Mouse (Mus musculus) liver, adult 2 months (tissue): ENCODE results near the gene Olfr432. TPM values are rescaled to one million over a fixed set of nuclear protein-coding genes. Genes with fewer than 3 reads are reported as not detected.

Experiments
- DNase-seq: peaks from one replicate; pipeline ENCODE4 v3.0.0-alpha.2; 2011; ENCODE audit warnings: low read depth, low spot score; ENCODE audit errors: extremely low read depth
- H3K27ac ChIP-seq: fragments of 200-500 bp; replicated peaks from 2 replicates; pipeline ENCODE4 v1.5.1; 2012; ENCODE audit warnings: low read depth, mild to moderate bottlenecking, control low read depth, inconsistent platforms, low read length; ENCODE audit not compliant: insufficient read depth
- H3K27me3 ChIP-seq: fragments of 200-500 bp; 2 replicates; pipeline ENCODE4 v1.6.1; 2012; ENCODE audit warnings: mild to moderate bottlenecking, moderate library complexity, low read length, inconsistent platforms; ENCODE audit not compliant: control insufficient read depth, insufficient read depth
- H3K36me3 ChIP-seq: fragments of 200-500 bp; 2 replicates; pipeline ENCODE4 v1.6.1; 2012; ENCODE audit warnings: low read length, inconsistent platforms; ENCODE audit not compliant: control insufficient read depth, insufficient read depth
- H3K4me1 ChIP-seq: fragments of 200-500 bp; 2 replicates; pipeline ENCODE4 v1.6.1; 2011; ENCODE audit warnings: low read length; ENCODE audit not compliant: control insufficient read depth, insufficient read depth
- H3K4me3 ChIP-seq: fragments of 200-500 bp; 2 replicates; pipeline ENCODE4 v1.5.1; 2011; ENCODE audit warnings: low read depth, mild to moderate bottlenecking, control low read depth, low read length, moderate library complexity; ENCODE audit not compliant: insufficient read depth
- H3K79me2 ChIP-seq: fragments of 200-500 bp; 2 replicates; pipeline ENCODE4 v1.6.1; 2012; ENCODE audit warnings: inconsistent platforms, mild to moderate bottlenecking, low read length, moderate library complexity; ENCODE audit not compliant: control insufficient read depth, insufficient read depth
- H3K9ac ChIP-seq: fragments of 200-500 bp; 2 replicates; pipeline ENCODE4 v1.6.1; 2012; ENCODE audit warnings: low read depth, mild to moderate bottlenecking, control low read depth, inconsistent platforms, low read length
- CTCF ChIP-seq: fragments of 200-500 bp; IDR thresholded peaks from 2 replicates; pipeline ENCODE4 v1.5.1; 2011; ENCODE audit warnings: low read depth, low read length, control low read depth
- POLR2A ChIP-seq: fragments of 200-500 bp; IDR thresholded peaks from 2 replicates; pipeline ENCODE4 v1.6.1; 2011; ENCODE audit warnings: low read length, control low read depth; ENCODE audit not compliant: insufficient read depth; ENCODE audit errors: extremely low read depth
- WGBS: fragments of 180-500 bp; shearing (Covaris S2); methylation state at CpG from one replicate; pipeline ENCODE4 v1.1.7; 2018; 5-methylcytosine and 5-hydroxymethylcytosine counted together
- polyA plus RNA-seq: library from polyadenylated mRNA; depleted of rRNA; stranded (reverse); fragments of >200 nt; gene quantifications from 2 replicates; pipeline ENCODE4 v1.2.3, GENCODE M21; 2012; rRNA removed
- total RNA-seq: library from RNA; depleted of rRNA; stranded (reverse); fragments of >200 nt; gene quantifications from 2 replicates; pipeline ENCODE4 v1.2.3, GENCODE M21; 2014; rRNA removed

Olfr432 gene
- total and polyA plus RNA-seq, 2 experiments = not detected

- H3K27ac ChIP-seq = no peak within 1 kb of the TSS
- no peaks in the 10 kb centered on the region for H3K36me3 ChIP-seq
- no peaks in the 10 kb centered on the region for H3K4me1 ChIP-seq
- no peaks in the 10 kb centered on the region for H3K79me2 ChIP-seq
- H3K4me3 ChIP-seq = no peak within 1 kb of the TSS
- no peak within 1 kb of the TSS for H3K9ac ChIP-seq
- WGBS = 82% methylated on average over 1 of the region's 1 CpGs
- TF ChIP-seq CTCF (no peak), POLR2A (no peak)
- no peaks in the 10 kb centered on the region for H3K27me3 ChIP-seq
- no peak for DNase-seq
Observed at GRCm38 (mm10) chr1:174096591-174096990, 47.6 kb downstream of the Olfr432 start, which contains the start of gene Olfr427. Gene Olfr427 (plus strand): TSS chr1:174096891.

DNA sequence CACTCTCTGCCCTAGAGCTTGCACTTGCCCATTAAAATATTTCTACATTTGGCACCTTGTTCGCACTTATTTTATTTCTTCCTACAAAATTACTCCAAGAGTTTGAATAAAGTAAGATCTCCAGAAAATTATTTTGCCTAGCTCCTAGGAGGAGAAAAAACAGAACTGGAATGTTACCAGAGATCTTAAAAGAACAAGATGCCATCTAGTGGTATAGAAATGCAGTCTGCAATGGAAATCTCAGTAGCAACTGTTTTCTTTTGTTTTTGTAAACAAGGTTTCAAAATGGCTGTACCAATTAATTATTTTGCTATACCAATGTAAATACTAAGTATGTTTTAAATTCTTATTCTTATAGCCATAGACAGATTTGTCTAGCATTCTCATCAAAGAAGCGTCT is 54.7 kb downstream of the Olfr432 start:
- Histone ChIP-seq H3K79me2 (no peaks in the 10 kb centered on the region), H3K36me3 (no peaks in the 10 kb centered on the region), H3K4me1 (no peaks in the 10 kb centered on the region), H3K27me3 (no peaks in the 10 kb centered on the region), H3K9ac (no peak overlapping the region), H3K27ac (no peak overlapping the region), H3K4me3 (no peak overlapping the region)
- WGBS = 53% methylated on average over 2 of the region's 2 CpGs
- DNase-seq = peak; percentile 1
- TF ChIP-seq CTCF (no peak), POLR2A (no peak)

Other genes starting within 250 kb of the Olfr432 start
- gene Ifi211, start 136.2 kb upstream of the Olfr432 start, total RNA-seq = 2.2 and 3.9 TPM in 2 replicates
- gene Ifi211, start 136.2 kb upstream of the Olfr432 start, polyA plus RNA-seq = 0.14 and 0.27 TPM in 2 replicates
- gene Mndal, start 106.7 kb upstream of the Olfr432 start, total RNA-seq = 8.4 and 10.9 TPM in 2 replicates
- 0.86 and 2.6 TPM in 2 replicates for gene Mndal, start 106.7 kb upstream of the Olfr432 start, polyA plus RNA-seq
- 8.9 and 9.8 TPM in 2 replicates for gene Ifi203, start 106.5 kb upstream of the Olfr432 start, total RNA-seq
- 1.3 and 2.5 TPM in 2 replicates for gene Ifi203, start 106.5 kb upstream of the Olfr432 start, polyA plus RNA-seq
- gene Ifi202b, start 66.5 kb upstream of the Olfr432 start, total RNA-seq = not detected in 2 replicates
- gene Ifi202b, start 66.5 kb upstream of the Olfr432 start, polyA plus RNA-seq = not detected in 2 replicates
- gene Ifi205, start 17.4 kb upstream of the Olfr432 start, total RNA-seq = 1.1 and 2.5 TPM in 2 replicates
- gene Ifi205, start 17.4 kb upstream of the Olfr432 start, polyA plus RNA-seq = 0.10 and 0.22 TPM in 2 replicates
- not detected in 2 replicates for gene Olfr433, start 8.5 kb upstream of the Olfr432 start, total RNA-seq
- gene Olfr433, start 8.5 kb upstream of the Olfr432 start, polyA plus RNA-seq = not detected in 2 replicates
- gene Olfr430, start 17.4 kb downstream of the Olfr432 start, total RNA-seq = not detected in 2 replicates
- not detected in 2 replicates for gene Olfr430, start 17.4 kb downstream of the Olfr432 start, polyA plus RNA-seq
- not detected in 2 replicates for gene Olfr429, start 35.1 kb downstream of the Olfr432 start, total RNA-seq
- not detected in 2 replicates for gene Olfr429, start 35.1 kb downstream of the Olfr432 start, polyA plus RNA-seq
- not detected in 2 replicates for gene Olfr427, start 47.7 kb downstream of the Olfr432 start, total RNA-seq
- not detected in 2 replicates for gene Olfr427, start 47.7 kb downstream of the Olfr432 start, polyA plus RNA-seq
- not detected in 2 replicates for gene Olfr231, start 72.0 kb downstream of the Olfr432 start, total RNA-seq
- gene Olfr231, start 72.0 kb downstream of the Olfr432 start, polyA plus RNA-seq = not detected in 2 replicates
- gene Olfr424, start 82.3 kb downstream of the Olfr432 start, total RNA-seq = not detected in 2 replicates
- not detected in 2 replicates for gene Olfr424, start 82.3 kb downstream of the Olfr432 start, polyA plus RNA-seq
- gene Olfr420, start 106.4 kb downstream of the Olfr432 start, total RNA-seq = not detected in 2 replicates
- not detected in 2 replicates for gene Olfr420, start 106.4 kb downstream of the Olfr432 start, polyA plus RNA-seq
- 0.07 and 0.09 TPM in 2 replicates for gene Spta1, start 123.6 kb downstream of the Olfr432 start, total RNA-seq
- gene Spta1, start 123.6 kb downstream of the Olfr432 start, polyA plus RNA-seq = not detected in 2 replicates
- not detected in 2 replicates for gene Olfr419, start 202.9 kb downstream of the Olfr432 start, total RNA-seq
- gene Olfr419, start 202.9 kb downstream of the Olfr432 start, polyA plus RNA-seq = not detected in 2 replicates